Mouse (Mus musculus) neural tube, embryonic 12.5 days (tissue): Measurements from ENCODE around the gene Map2k7. TPM values are rescaled to one million over a fixed set of nuclear protein-coding genes. Genes with fewer than 3 reads are reported as not detected.
A peak's percentile ranks its signal among the peaks of the same experiment; 100 is the strongest.

Source experiments
- ATAC-seq: fragments of 200-750 bp; cut with Nextera tagmentation; 2 replicates; pipeline ENCODE4 v1.8.0; 2017; ENCODE audit warnings: low read depth, mild to moderate bottlenecking, moderate TSS enrichment, moderate library complexity; ENCODE audit not compliant: low FRiP score
- H3K27ac ChIP-seq: fragments of 300-500 bp; sonication (generic); 2 replicates; pipeline ENCODE4 v1.5.1; 2016
- H3K27me3 ChIP-seq: fragments of 300-500 bp; sonication (generic); replicated peaks from 2 replicates; pipeline ENCODE4 v1.6.1; 2016; ENCODE audit warnings: mild to moderate bottlenecking
- H3K36me3 ChIP-seq: fragments of 300-500 bp; sonication (generic); 2 replicates; pipeline ENCODE4 v1.6.1; 2016; ENCODE audit warnings: mild to moderate bottlenecking
- H3K4me1 ChIP-seq: fragments of 300-500 bp; sonication (generic); 2 replicates; pipeline ENCODE4 v1.6.1; 2016
- H3K4me2 ChIP-seq: fragments of 300-500 bp; sonication (generic); replicated peaks from 2 replicates; pipeline ENCODE4 v1.6.1; 2016; ENCODE audit warnings: mild to moderate bottlenecking
- H3K4me3 ChIP-seq: fragments of 300-500 bp; sonication (generic); 2 replicates; pipeline ENCODE4 v1.5.1; 2016
- H3K9ac ChIP-seq: fragments of 300-500 bp; sonication (generic); 2 replicates; pipeline ENCODE4 v1.6.1; 2016; ENCODE audit warnings: mild to moderate bottlenecking
- H3K9me3 ChIP-seq: fragments of 300-500 bp; sonication (generic); 2 replicates; pipeline ENCODE4 v1.6.1; 2016; ENCODE audit warnings: mild to moderate bottlenecking
- WGBS: fragments of 180-500 bp; shearing (Covaris S2); methylation state at CpG from one replicate; pipeline ENCODE4 v1.1.7; 2016; 5-methylcytosine and 5-hydroxymethylcytosine counted together
- polyA plus RNA-seq: library from polyadenylated mRNA; unstranded; fragments of >200 nt; fragmentation: Nextera tagmentation; extraction: Ambion mirVana; gene quantifications from 2 replicates; pipeline ENCODE4 v1.2.1, GENCODE M21; 2016

Gene Map2k7
- 43.4 and 50.9 TPM in 2 replicates for polyA plus RNA-seq

DNA sequence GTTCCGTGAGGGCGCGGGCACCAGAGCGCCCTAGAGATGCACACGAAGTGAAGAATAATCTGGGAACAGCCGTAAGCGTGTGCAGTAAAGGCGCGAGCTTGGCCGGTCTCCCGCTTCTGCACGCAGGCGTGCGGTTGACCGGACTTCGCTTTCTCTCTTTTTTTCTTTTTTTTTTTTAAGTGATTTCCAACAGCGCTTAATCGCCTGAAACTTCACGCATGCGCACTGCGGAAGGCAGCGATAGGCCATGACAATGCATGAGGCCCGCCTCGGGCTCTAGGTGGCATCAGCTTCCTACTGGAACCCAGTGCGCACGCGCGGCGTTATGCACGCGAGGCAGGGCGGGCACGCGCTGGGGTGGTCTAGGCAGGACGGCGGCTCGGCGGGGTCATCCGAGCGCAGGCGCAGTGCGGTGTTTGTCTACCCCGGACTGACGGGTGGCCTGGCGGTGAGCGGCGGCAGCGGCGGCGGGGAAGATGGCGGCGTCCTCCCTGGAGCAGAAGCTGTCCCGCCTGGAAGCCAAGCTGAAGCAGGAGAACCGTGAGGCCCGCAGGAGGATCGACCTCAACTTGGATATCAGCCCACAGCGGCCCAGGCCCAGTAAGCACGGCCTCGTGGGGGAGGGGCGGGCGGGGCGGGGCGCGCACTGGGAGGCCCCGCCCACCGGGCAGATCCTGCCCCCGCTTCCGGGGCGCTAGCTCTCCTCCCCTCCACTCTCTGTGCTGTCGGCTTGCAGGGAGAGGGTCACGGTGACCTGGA lies at the start of gene Map2k7, which contains the start of gene Gm49320:
TSS of gene Map2k7 (plus strand) at position 307 of the 759 bp plus-strand sequence.
TSS of gene Gm49320 (plus strand) at position 432 of the 759 bp plus-strand sequence.
- Histone ChIP-seq H3K27ac (peak within 1 kb of the TSS; percentile 76), H3K4me1 (peaks cover 19% of the 10 kb centered on the region), H3K27me3 (0 out of 2 replicates have a peak, but pooled peaks cover 4% of the 10 kb centered on the region), H3K4me2 (peak within 1 kb of the TSS; percentile 92), H3K4me3 (peak within 1 kb of the TSS; percentile 80), H3K9me3 (no peaks in the 10 kb centered on the region), H3K36me3 (peaks cover 21% of the 10 kb centered on the region), H3K9ac (peak within 1 kb of the TSS; percentile 73)
- ATAC-seq, result peak; percentile 94
- WGBS, result under 1% methylated on average over 60 of the region's 71 CpGs

DNA sequence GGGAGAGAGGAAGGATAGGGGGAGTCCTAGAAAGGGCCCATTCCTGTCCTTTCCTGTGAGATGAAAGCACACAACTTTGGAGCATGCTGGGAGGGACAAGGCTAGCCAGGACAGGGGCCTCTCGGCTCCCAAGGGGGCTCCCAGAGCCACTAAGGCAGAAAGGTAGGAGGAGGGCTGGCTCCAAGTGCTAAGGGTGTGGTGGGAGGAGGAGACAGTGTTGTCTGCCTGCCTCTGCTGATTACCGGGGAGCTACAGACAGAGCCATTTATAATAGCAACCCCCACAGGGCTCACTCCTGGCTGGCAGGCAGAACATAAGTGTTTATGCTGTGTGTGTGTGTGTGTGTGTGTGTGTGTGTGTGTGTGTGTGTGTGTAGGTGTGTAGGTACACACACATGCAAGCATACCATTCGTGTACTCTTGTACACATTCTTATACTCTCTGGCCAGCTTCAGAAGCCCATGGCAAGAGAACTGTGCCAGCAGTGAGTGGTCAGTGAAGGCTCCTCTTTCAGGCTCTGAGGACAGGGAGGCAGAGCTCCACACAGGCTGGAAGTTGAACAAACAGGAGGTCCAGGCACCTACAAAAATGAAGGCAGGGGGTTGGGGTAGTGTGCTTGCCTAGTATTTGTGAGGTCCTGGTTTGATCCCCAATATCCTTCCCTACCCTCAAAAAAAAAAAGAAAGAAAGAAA lies 49.4 kb upstream of the Map2k7 start:
- Histone ChIP-seq H3K36me3 (peaks cover 65% of the 10 kb centered on the region), H3K4me3 (no peak overlapping the region), H3K4me1 (peaks cover 18% of the 10 kb centered on the region), H3K9me3 (no peaks in the 10 kb centered on the region), H3K9ac (no peak overlapping the region), H3K27me3 (no peaks in the 10 kb centered on the region), H3K4me2 (no peak overlapping the region), H3K27ac (no peak overlapping the region)
- WGBS, result 26% methylated on average over 3 of the region's 3 CpGs
- ATAC-seq, result no peak

DNA sequence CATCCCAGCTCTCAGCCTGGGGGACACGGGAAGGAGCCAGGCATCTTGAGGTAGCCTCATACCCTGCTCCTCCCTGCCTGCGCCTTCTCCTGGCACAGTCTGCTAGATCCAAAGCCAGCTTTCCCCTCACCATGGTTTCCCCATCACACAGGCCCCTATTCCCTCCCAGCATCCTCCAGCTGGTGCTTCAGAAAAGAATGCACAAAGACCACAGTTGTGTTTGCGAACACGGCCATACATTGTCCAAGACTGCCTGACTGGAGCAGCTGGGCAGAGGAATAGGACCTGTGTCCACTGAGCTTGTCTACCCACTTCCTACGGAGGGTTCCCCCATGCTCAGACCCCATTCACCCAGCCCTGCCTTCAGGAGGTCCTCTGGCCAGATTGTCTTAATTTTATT lies 46.2 kb upstream of the Map2k7 start:
- H3K27ac ChIP-seq, result no peak overlapping the region; the same call in 1 of the 2 replicates
- ATAC-seq, result peak; percentile 71
- H3K4me2 ChIP-seq, result no peak overlapping the region
- no peak overlapping the region for H3K4me3 ChIP-seq
- H3K9ac ChIP-seq, result no peak overlapping the region
- WGBS, result 39% methylated on average over 5 of the region's 5 CpGs
- peaks cover 18% of the 10 kb centered on the region for H3K4me1 ChIP-seq
- no peaks in the 10 kb centered on the region for H3K9me3 ChIP-seq
- no peaks in the 10 kb centered on the region for H3K27me3 ChIP-seq
- H3K36me3 ChIP-seq, result peaks cover 42% of the 10 kb centered on the region

DNA sequence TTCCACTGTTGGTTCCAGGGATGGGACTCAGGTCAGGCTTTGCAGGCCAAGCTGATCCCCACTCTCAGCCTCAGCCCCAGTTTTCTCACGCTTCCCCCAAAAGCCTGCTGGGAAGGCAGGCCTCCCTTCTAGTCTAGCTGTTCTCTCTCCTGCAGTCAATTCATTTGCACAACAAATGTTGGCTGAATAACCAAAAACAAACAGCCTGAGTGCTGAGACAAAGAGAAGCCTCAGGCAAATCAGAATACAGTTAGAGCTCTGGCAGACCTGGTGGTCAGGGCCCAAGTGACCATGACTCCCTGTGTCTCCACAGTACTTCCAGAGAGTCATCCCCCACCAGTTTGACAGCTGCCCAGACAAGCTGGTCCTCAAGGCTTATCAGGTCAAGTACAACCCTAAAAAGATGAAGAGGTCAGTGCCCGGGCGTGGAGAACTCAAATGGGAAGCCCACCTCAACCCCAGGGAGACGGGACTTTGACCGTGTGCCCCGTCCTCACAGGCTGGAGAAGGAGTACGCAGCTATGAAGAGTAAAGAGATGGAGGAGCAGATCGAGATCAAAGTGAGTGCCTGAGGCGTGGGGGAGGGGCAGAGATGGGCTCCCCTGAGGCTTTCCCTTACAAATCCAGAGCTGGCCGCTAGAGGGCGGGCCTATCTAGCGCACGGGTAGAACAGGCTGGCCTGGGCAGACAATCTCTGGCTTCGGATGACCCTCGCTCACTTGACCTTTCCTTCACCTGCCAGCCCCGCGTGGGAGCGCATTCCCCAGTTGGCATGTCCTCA lies 45.5 kb upstream of the Map2k7 start:
- WGBS, result 3% methylated on average over 18 of the region's 18 CpGs
- ATAC-seq, result peak; percentile 86
- H3K27ac ChIP-seq, result peak overlapping the region; percentile 57; the same call in 1 of the 2 replicates
- peaks cover 18% of the 10 kb centered on the region for H3K4me1 ChIP-seq
- peaks cover 40% of the 10 kb centered on the region for H3K36me3 ChIP-seq
- H3K9ac ChIP-seq, result no peak overlapping the region
- H3K4me2 ChIP-seq, result peak overlapping the region; percentile 37
- H3K27me3 ChIP-seq, result no peaks in the 10 kb centered on the region
- H3K9me3 ChIP-seq, result no peaks in the 10 kb centered on the region
- no peak overlapping the region; the same call in 1 of the 2 replicates for H3K4me3 ChIP-seq

DNA sequence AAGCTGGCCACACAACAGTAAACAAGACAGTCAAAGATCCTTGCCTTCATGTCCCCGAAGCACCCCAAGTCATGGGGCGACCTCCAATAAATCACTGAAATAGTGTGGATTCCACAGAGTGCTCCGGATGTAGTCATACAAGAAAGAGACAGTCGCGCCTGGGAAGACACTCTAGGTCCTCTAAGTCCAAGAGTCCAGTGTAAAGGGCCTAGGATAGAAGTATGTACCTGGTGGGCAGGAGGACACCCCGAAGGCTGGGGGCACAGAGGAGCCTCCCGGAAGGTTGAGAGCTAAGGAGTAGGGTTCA lies 45.0 kb upstream of the Map2k7 start:
- Histone ChIP-seq H3K27me3 (no peaks in the 10 kb centered on the region), H3K4me3 (no peak overlapping the region; the same call in 1 of the 2 replicates), H3K9ac (no peak overlapping the region), H3K27ac (no peak overlapping the region), H3K9me3 (no peaks in the 10 kb centered on the region), H3K36me3 (peaks cover 38% of the 10 kb centered on the region), H3K4me1 (peaks cover 18% of the 10 kb centered on the region), H3K4me2 (peak overlapping the region; percentile 37)
- ATAC-seq, result peak; percentile 7; the same call in 1 of the 2 replicates
- WGBS, result 49% methylated on average over 7 of the region's 7 CpGs

DNA sequence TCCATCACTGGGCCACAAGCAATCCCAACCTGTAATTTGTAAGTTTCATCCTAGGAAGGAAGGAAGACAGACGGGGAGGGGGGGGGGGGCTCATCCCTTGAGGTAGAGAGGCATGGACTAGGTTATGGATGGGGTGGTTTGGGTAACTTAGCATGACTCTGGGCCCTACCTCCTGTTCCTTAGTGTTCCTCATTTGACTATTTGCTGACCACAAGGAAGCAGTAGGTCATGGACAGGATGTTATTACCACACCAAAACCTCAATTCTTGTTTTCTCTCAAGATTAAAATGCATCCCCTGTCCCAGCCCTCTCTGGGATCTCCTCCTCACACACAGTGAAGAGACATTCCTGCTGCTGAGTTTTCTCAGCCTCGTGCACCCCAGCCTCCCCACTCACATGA lies 37.2 kb upstream of the Map2k7 start:
- peaks cover 62% of the 10 kb centered on the region for H3K36me3 ChIP-seq
- peaks cover 27% of the 10 kb centered on the region for H3K27me3 ChIP-seq
- no peak for ATAC-seq
- no peak overlapping the region for H3K27ac ChIP-seq
- peaks cover 7% of the 10 kb centered on the region; the same call in 1 of the 2 replicates for H3K4me1 ChIP-seq
- H3K9me3 ChIP-seq, result no peaks in the 10 kb centered on the region
- WGBS, result 52% methylated on average over 2 of the region's 2 CpGs
- H3K4me3 ChIP-seq, result no peak overlapping the region
- no peak overlapping the region for H3K4me2 ChIP-seq
- H3K9ac ChIP-seq, result no peak overlapping the region

DNA sequence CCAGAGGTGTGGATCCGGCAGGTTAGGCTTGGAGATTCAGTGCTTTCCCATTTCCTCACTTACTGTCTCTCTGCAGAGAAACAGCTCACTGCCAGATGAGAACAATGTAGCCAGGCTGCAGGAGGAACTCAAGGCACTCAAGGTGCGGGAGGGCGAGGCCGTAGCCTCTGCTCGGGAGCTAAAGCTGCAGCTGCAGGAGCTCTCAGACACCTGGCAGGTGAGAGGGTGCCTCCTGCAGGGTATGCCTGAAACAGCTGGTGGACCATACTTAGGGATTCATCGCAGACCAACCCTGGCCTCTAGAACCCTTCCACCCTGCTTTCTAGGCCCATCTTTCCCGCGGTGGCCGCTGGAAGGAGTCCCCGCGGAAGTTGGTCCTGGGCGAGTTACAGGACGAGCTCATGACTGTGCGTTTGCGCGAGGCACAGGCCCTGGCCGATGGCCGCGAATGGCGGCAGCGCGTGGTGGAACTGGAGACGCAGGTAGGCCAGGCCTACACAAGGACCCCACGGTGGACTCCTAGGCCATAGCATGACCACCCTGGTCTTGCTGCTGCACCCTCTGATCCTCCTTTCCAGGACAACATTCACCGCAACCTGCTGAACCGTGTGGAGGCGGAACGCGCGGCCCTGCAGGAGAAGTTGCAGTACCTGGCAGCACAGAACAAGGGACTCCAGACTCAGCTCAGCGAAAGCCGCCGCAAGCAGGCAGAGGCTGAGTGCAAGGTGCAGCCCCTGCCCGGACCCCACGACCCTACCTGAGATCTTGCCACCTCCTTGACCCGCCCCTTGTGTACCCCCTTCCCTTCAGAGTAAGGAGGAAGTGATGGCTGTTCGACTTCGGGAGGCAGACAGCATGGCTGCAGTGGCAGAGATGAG lies 33.1 kb upstream of the Map2k7 start:
- H3K27me3 ChIP-seq, result peaks cover 42% of the 10 kb centered on the region
- H3K4me2 ChIP-seq, result no peak overlapping the region; the same call in 1 of the 2 replicates
- no peak overlapping the region for H3K4me3 ChIP-seq
- no peaks in the 10 kb centered on the region for H3K9me3 ChIP-seq
- H3K27ac ChIP-seq, result no peak overlapping the region
- H3K9ac ChIP-seq, result 0 out of 2 replicates have a peak overlapping the region, but pooled peaks have one; percentile 3
- ATAC-seq, result no peak
- peaks cover 20% of the 10 kb centered on the region; the same call in 1 of the 2 replicates for H3K4me1 ChIP-seq
- WGBS, result 13% methylated on average over 38 of the region's 38 CpGs
- peaks cover 69% of the 10 kb centered on the region for H3K36me3 ChIP-seq

DNA sequence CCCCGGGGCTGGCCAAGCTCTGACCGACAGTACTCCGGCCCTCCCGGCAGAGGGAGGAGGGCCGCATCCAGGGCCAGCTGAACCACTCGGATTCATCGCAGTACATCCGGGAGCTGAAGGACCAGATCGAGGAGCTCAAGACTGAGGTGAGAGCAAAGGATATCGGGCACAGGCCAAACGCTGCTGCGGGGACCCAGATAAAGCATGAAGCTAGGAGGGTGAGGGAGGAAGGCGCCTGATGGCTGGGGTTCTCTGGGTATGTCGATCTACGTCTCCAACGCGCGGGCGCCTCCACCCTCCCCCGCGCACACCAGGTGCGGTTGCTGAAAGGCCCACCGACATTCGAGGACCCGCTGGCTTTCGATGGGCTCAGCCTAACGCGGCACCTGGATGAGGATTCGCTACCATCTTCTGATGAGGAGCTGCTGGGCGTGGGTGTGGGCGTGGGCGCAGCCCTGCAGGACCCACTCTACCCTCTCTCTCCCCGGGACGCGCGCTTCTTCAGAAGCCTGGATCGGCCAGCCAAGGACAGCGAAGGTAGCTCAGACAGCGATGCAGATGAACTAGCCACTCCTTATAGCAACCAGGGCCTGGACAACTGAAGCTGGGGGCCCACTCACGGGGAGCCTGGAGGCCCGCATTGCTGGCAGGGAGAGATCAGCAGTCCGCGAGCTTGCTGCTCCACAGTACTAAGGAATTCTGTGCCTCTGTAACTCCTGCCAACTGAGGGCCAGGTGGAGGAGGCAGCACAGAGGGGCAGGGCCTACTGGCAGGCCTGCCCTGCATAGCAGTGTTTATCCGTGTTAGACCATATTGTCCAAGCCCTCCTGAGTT lies 32.1 kb upstream of the Map2k7 start:
- Histone ChIP-seq H3K4me1 (peaks cover 23% of the 10 kb centered on the region; the same call in 1 of the 2 replicates), H3K9me3 (no peaks in the 10 kb centered on the region), H3K27ac (no peak overlapping the region), H3K27me3 (peaks cover 42% of the 10 kb centered on the region), H3K4me3 (no peak overlapping the region), H3K9ac (no peak overlapping the region), H3K4me2 (no peak overlapping the region; the same call in 1 of the 2 replicates), H3K36me3 (peaks cover 74% of the 10 kb centered on the region)
- ATAC-seq, result 0 out of 2 replicates have a peak, but pooled peaks have one; percentile 8
- 10% methylated on average over 44 of the region's 44 CpGs for WGBS

DNA sequence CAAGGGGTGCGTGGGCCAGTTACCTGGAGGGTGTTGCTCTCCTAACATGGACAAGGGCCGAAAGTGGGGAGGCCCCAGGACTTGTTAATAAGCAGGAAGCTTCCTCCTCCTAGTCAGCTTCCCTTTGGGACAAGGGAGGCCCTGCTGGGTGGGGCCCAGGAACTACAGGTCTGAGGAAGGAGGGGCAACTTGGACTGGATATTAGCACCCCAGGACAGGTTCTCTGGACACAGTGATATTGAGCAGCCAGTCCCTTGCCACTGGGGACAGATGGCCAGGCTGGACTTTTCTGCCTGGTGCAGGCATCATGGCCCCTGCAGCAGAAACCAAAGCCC lies 31.6 kb upstream of the Map2k7 start:
- H3K36me3 ChIP-seq, result peaks cover 74% of the 10 kb centered on the region
- no peak overlapping the region for H3K27ac ChIP-seq
- ATAC-seq, result no peak
- peaks cover 42% of the 10 kb centered on the region for H3K27me3 ChIP-seq
- WGBS, result 49% methylated on average over 2 of the region's 2 CpGs
- no peaks in the 10 kb centered on the region for H3K9me3 ChIP-seq
- no peak overlapping the region for H3K4me3 ChIP-seq
- peaks cover 23% of the 10 kb centered on the region; the same call in 1 of the 2 replicates for H3K4me1 ChIP-seq
- no peak overlapping the region for H3K9ac ChIP-seq
- H3K4me2 ChIP-seq, result no peak overlapping the region

DNA sequence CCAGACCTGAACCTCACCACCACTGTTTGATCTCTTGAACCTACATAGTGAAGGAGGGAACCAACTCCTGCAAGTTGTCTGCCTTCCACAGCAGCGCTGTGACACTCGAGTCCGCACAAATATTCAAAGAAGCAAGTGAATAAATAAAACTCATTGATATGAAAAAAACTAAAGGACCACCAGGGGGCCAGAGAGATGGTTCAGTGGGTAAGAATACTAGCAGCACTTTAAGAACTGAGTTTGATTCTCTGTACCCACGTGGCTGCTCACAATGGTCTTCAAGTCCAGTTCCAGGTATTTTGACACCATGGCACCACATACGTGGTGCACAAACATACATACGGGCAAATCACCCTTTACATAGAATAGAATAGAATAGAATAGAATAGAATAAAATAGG lies 27.4 kb upstream of the Map2k7 start:
- WGBS, result 82% methylated on average over 6 of the region's 6 CpGs
- Histone ChIP-seq H3K9ac (no peak overlapping the region), H3K36me3 (peaks cover 44% of the 10 kb centered on the region), H3K27me3 (peaks cover 28% of the 10 kb centered on the region), H3K4me2 (no peak overlapping the region), H3K4me3 (no peak overlapping the region), H3K4me1 (peaks cover 53% of the 10 kb centered on the region), H3K27ac (no peak overlapping the region), H3K9me3 (no peaks in the 10 kb centered on the region)
- ATAC-seq, result no peak
